Mouse (Mus musculus) adrenal gland, postnatal 36 days (tissue): Measurements from ENCODE around the gene Phyhd1. TPM values are rescaled to one million over a fixed set of nuclear protein-coding genes. Genes with fewer than 3 reads are reported as not detected.

Experiments used
- DNase-seq, 2 experiments: peaks; one replicate each; pipeline ENCODE4 v3.0.0; 2021; ENCODE audit warnings: mixed read lengths in 1 of 2
- total RNA-seq, 2 experiments: library from RNA; stranded (reverse); gene quantifications; 2 replicates each; pipeline ENCODE4 v1.2.3; 2021

The Phyhd1 gene
- total RNA-seq, 2 experiments from 2014 or later = 15.3 to 19.5 TPM

GRCm38 (mm10) chr2:30285004-30285403 lies 19.0 kb downstream of the Phyhd1 start:
- DNase-seq = no peak

- no peak for DNase-seq
Measured at GRCm38 (mm10) chr2:30285416-30286181, 19.6 kb downstream of the Phyhd1 start.

- peak; percentile 99 for DNase-seq
Measured at GRCm38 (mm10) chr2:30286192-30287026, 20.4 kb downstream of the Phyhd1 start, which contains the start of the genes Dolk and Nup188. TSS of gene Dolk (minus strand) at chr2:30286334. TSS of gene Nup188 (plus strand) at chr2:30286397.

GRCm38 (mm10) chr2:30287027-30287373 lies 21.0 kb downstream of the Phyhd1 start:
- DNase-seq = no peak

- DNase-seq = peak in 1 of 2 experiments; percentile 23
Measured at GRCm38 (mm10) chr2:30299525-30299924, 33.5 kb downstream of the Phyhd1 start.

GRCm38 (mm10) chr2:30299966-30300365 lies 34.0 kb downstream of the Phyhd1 start:
- peak; percentile 47 to 49 for DNase-seq

GRCm38 (mm10) chr2:30306087-30306486 lies 40.1 kb downstream of the Phyhd1 start:
- no peak for DNase-seq

GRCm38 (mm10) chr2:30309351-30309750 lies 43.3 kb downstream of the Phyhd1 start:
- DNase-seq = no peak

GRCm38 (mm10) chr2:30311481-30311880 lies 45.5 kb downstream of the Phyhd1 start:
- peak; percentile 47 to 50 for DNase-seq

GRCm38 (mm10) chr2:30316136-30316535 lies 50.1 kb downstream of the Phyhd1 start:
- DNase-seq = no peak

GRCm38 (mm10) chr2:30316955-30317354 lies 51.0 kb downstream of the Phyhd1 start:
- no peak for DNase-seq

GRCm38 (mm10) chr2:30319260-30319659 lies 53.3 kb downstream of the Phyhd1 start:
- no peak for DNase-seq

- DNase-seq = peak; percentile 46 to 51
Measured at GRCm38 (mm10) chr2:30323111-30323510, 57.1 kb downstream of the Phyhd1 start.

- peak in 1 of 2 experiments; percentile 29 for DNase-seq
Measured at GRCm38 (mm10) chr2:30325296-30325695, 59.3 kb downstream of the Phyhd1 start.

- peak in 1 of 2 experiments; percentile 58 for DNase-seq
Measured at GRCm38 (mm10) chr2:30327276-30327675, 61.3 kb downstream of the Phyhd1 start.

GRCm38 (mm10) chr2:30328791-30329190 lies 62.8 kb downstream of the Phyhd1 start:
- peak in 1 of 2 experiments; percentile 57 for DNase-seq

Other genes with a start within 250 kb of the Phyhd1 start
- 10 to 100 TPM; 15.8 to 20.9 TPM for gene Wdr34, start 217.3 kb upstream of the Phyhd1 start, total RNA-seq
- 100 to 1,000 TPM; 255 to 277 TPM for gene Set, start 208.8 kb upstream of the Phyhd1 start, total RNA-seq
- 1 to 10 TPM; 5.5 to 6.3 TPM for gene Pkn3, start 188.5 kb upstream of the Phyhd1 start, total RNA-seq
- gene Zdhhc12, start 172.6 kb upstream of the Phyhd1 start, total RNA-seq = 10 to 100 TPM; 16.2 to 25.8 TPM
- gene Zer1, start 141.6 kb upstream of the Phyhd1 start, total RNA-seq = 10 to 100 TPM; 32.0 to 40.7 TPM
- 10 to 100 TPM; 49.3 to 56.3 TPM for gene Tbc1d13, start 132.5 kb upstream of the Phyhd1 start, total RNA-seq
- gene Endog, start 94.7 kb upstream of the Phyhd1 start, total RNA-seq = 10 to 100 TPM; 33.0 to 44.2 TPM
- 10 to 100 TPM; 22.4 to 26.0 TPM for gene Spout1, start 87.7 kb upstream of the Phyhd1 start, total RNA-seq
- gene Kyat1, start 60.4 kb upstream of the Phyhd1 start, total RNA-seq = 10 to 100 TPM; 20.7 to 28.2 TPM
- 10 to 100 TPM; 57.6 to 75.2 TPM for gene Lrrc8a, start 28.5 kb upstream of the Phyhd1 start, total RNA-seq
- 1 to 10 TPM; 1.3 to 2.1 TPM for gene Gm28035, start 25.6 kb upstream of the Phyhd1 start, total RNA-seq
- not detected for gene Gm28038, start 14.8 kb downstream of the Phyhd1 start, total RNA-seq
- 10 to 100 TPM; 42.8 to 51.3 TPM for gene Dolk, start 20.1 kb downstream of the Phyhd1 start, total RNA-seq
- 10 to 100 TPM; 33.9 to 35.9 TPM for gene Nup188, start 20.2 kb downstream of the Phyhd1 start, total RNA-seq
- 10 to 100 TPM; 68.2 to 69.5 TPM for gene Sh3glb2, start 93.1 kb downstream of the Phyhd1 start, total RNA-seq
- 10 to 100 TPM; 72.9 to 89.7 TPM for gene Miga2, start 98.0 kb downstream of the Phyhd1 start, total RNA-seq
- 10 to 100 TPM; 18.2 to 18.7 TPM for gene Dolpp1, start 126.1 kb downstream of the Phyhd1 start, total RNA-seq
- 100 to 1,000 TPM; 124 to 168 TPM for gene Crat, start 149.6 kb downstream of the Phyhd1 start, total RNA-seq
- gene Ptpa, start 149.8 kb downstream of the Phyhd1 start, total RNA-seq = 100 to 1,000 TPM; 123 to 143 TPM
- 1 to 10 TPM; 3.3 to 4.5 TPM for gene Ier5l, start 208.0 kb downstream of the Phyhd1 start, total RNA-seq